Mouse (Mus musculus) left cerebral cortex, adult 8-10 months (tissue): ENCODE measurements around the gene Lcn8. TPM values are rescaled to one million over a fixed set of nuclear protein-coding genes. Genes with fewer than 3 reads are reported as not detected.

ENCODE experiments used
- DNase-seq, 2 experiments: peaks; one replicate each; pipeline ENCODE4 v3.0.0; 2022; ENCODE audit warnings: low spot score in 2 of 2
- total RNA-seq, 4 experiments: library from RNA; stranded (reverse); gene quantifications; 2 replicates each; pipeline ENCODE4 v1.2.4; 2022

Gene Lcn8
- total RNA-seq, result not detected

DNA sequence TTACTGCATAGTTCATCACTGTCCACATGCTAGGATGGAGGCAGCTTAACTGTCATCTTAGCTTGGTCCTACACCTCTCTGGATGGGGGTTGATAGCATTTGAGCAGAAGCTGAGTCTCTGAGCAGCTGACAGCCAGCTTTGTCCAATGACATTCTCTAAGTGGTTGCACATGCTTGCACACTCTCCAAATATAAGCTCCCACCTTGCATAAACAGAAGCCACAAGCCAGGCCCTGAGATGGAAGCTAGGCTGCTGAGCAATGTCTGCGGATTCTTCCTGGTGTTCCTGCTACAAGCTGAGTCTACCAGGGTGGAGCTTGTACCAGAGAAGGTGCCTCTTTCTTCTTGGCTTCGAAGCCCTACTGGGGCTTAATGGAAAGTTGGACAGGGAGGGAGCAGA lies at the start of gene Lcn8:
TSS of gene Lcn8 (plus strand) at position 219 of the 400 bp plus-strand sequence.
- no peak for DNase-seq

GRCm38 (mm10) chr2:25607761-25608622 lies 44.9 kb upstream of the Lcn8 start, which contains the start of gene Rabl6:
Rabl6 (minus strand) TSS chr2:25608521.
- peak; percentile 84 to 85 for DNase-seq

GRCm38 (mm10) chr2:25608671-25609070 lies 44.2 kb upstream of the Lcn8 start:
- DNase-seq, result no peak

GRCm38 (mm10) chr2:25616398-25616797 lies 36.5 kb upstream of the Lcn8 start:
- no peak for DNase-seq

DNA sequence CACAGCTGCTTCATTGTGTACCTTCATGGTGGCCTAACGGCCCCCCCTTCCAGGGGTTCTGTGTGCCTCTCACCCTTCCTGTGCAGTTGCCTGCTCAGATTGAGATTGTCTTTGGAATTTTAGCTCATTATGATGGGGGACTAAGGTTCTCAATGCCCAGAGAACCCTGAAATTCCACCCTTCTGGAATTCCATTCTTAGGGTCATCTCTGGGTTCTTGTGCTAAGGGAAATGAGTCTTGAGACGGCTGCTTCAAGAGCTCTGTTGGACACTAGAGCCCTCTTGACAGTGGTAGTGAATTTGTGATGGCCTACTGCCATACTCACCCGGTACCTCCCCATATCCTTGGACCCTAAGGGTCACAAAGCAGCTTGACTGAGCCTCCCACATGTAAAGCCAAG lies 35.3 kb upstream of the Lcn8 start, which contains the start of gene Ccdc183:
TSS of gene Ccdc183 (minus strand) at position 101 of the 400 bp plus-strand sequence.
- no peak for DNase-seq

DNA sequence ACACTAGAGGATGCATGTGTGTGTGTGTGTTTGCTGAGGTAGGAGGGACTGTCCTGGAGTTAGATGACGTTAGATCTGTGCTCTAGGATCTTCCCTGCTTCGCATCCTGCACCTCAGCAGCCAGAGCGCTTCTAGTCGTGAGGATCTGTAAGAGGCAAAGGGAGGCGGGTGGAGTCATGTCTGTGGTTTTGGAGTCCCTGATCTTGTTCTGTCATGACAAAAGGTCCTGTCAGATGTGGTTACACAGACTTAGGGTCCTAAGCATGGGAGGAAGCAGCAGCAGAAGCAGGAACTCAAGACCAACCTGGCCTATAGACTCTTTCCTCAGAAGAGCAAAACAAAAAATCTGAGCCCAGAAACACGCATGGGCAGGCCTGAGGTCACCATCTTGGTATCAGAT lies 32.5 kb upstream of the Lcn8 start:
- DNase-seq, result no peak

GRCm38 (mm10) chr2:25620852-25621228 lies 32.1 kb upstream of the Lcn8 start:
- DNase-seq, result no peak

DNA sequence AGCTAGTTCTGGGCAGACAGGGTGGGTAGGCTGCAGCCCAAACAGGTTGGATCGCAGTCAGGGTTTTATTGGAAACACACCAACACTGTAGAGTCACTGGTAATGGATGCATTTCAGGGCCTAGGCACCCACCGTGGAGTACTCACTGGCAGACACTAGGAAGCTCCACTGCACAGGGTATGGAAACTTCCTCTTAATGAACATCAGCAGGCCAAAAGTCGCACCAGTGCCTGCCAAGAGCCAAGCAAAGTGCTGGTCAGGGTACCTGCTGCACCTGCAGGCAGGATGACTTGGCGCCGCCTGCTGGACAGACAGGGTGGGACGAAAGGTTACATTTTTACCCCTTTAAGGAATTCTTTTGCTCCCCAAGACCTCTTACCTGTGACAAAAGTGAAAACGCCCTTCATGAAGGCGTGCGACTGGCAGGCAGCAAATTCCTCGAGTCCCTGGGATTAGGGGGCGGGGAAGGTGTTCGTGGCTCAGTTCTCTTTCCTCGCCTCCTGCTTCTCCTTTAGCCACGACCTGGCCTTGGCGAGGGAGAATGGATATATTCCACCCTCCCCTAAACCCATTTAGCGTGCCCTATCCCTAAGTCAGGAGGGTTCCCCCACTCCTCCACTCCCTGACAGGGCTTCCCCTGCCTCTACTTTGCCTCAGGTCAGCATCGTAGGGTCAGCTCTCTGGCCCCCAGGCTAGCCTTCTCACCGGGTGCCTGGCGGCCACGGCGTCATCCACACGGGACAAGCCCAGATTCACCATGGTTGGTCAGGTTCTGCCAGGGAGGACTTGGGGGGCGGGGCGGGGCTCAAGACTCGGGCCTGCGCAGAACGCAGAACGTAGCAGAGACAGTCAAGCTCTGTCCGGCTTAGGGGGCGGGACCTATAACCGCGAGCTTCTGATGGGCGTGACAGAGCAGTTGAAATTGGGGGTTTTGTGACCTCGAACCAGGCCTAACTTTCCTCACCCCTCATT lies 31.4 kb upstream of the Lcn8 start, which contains the start of gene Tmem141:
TSS of gene Tmem141 (minus strand) at position 777 of the 972 bp plus-strand sequence.
- DNase-seq, result peak; percentile 67 to 91

GRCm38 (mm10) chr2:25625986-25626385 lies 26.9 kb upstream of the Lcn8 start:
- no peak for DNase-seq

- DNase-seq, result no peak
Observed at GRCm38 (mm10) chr2:25627811-25628210, 25.1 kb upstream of the Lcn8 start, which contains the start of gene Fcna. Fcna (minus strand) TSS chr2:25628030.

GRCm38 (mm10) chr2:25628738-25629137 lies 24.2 kb upstream of the Lcn8 start:
- DNase-seq, result no peak

DNA sequence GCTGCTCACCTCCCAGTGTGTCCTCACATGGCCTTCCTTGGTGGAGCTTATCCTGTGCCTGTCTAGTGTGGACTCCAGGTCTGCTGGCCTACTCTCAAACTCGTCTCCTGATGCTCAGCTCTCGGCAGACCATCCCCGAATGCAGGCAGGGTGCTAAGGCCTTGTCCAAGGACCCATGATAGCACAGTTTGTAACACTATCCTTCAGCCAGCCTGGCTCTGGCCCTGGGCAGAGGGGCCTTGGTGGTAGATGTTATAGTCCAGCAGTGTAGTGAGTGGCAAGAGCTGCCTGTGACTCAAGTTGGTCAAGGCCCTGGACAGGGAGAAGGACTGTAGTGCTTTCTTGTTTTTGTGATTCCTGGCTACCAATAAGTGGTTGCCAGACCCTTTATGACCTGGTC lies 19.3 kb upstream of the Lcn8 start:
- no peak for DNase-seq

GRCm38 (mm10) chr2:25634046-25634445 lies 18.9 kb upstream of the Lcn8 start:
- no peak for DNase-seq

DNA sequence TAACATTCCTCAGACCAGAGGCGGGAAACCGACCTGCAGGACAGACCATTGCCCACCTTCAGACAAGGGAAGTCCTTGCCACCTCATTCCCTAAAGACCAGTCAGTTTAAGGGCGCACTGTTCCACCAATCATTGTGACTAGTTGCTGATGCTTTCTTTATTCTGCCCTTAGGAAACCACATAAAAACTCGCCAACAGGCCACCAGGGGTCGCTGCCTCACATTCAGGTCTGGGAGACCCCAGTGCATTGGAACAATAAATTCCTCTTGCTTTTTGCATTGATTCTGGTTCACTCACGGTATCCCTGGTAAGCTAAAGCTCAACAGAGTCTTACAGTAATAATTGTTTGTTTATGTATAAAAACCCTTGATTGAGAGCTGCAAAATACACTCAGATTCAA lies 13.0 kb upstream of the Lcn8 start:
- DNase-seq, result no peak

DNA sequence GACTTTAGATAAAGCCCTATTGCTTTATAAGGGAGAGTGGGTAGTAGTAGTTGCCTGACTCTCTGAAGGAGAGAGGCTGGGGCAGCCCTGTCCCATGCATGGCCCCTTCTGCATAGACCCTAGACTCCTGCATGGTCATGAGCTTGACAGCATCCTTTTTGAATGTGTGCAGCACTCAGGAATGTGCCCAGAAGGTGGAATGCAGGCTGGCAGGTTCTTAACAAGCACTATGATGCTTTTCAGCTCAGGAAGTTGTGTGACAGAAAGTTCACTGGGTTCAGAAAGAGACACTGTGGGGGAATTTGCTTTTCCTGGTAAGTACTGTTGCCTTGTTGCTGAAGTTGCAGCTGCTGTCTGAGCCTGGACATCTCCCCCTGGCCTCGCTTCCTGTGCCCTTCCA lies 1.6 kb downstream of the Lcn8 start:
- no peak for DNase-seq

DNA sequence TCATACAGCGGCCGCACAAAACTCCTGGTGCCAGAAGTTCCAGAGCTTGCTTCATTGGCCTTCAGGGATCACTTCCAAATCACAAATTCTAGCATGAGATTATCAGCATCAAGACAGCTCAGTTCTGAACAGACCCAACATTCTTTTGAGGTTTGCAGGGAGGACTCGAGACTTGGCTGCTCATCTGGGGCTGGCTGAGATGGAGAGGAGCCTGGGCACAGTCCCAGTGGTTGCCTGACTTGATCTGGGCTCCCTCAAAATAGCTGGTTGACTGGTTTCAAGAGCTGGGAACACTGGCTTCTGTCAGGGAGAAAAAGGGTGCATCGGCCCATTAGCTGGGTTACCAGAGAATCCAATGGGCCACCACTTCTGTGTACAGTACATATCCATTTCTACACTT lies 3.8 kb downstream of the Lcn8 start:
- no peak for DNase-seq

DNA sequence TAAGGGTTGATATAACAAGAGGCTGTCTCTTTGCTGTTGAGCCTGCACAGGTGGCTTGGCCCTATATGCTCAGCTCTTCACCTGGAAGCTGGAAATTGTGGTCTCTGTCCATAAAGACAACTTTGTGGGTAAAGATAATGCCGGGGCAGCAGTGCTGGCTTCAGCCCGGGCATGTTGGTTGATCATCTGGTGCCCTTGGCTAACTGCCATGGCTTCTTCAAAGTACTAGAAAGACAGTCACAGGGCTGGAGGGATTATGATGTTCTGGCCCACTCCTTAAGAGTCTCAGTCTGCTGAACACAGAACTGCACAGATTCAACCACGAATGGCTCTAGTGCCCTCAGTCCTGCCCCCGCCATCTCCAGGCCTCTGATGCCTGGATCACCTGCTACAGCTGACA lies 4.3 kb downstream of the Lcn8 start:
- no peak for DNase-seq

DNA sequence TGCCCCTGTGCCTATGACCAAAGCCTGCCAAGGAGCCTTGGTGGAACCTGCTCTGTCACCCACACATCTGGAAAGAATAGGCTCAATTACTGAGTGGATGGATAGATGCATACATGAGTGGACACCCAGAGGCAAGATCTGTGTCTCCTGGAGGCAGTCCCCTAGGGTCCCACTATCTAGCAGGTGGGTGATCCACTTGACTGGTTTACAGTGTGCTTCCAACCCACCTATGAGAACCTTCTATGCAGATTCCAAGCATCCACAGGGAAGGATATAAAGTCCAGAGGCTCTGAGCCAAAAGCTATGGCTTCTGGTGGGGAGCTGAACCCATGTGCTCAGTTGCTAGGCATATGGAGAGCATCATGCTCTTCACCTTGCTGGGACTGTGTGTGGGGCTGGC lies 4.7 kb downstream of the Lcn8 start, which contains the start of gene Lcn5:
TSS of gene Lcn5 (plus strand) at position 301 of the 400 bp plus-strand sequence.
- no peak for DNase-seq

- DNase-seq, result no peak
Observed at GRCm38 (mm10) chr2:25660279-25660678, 7.4 kb downstream of the Lcn8 start.

- no peak for DNase-seq
Observed at GRCm38 (mm10) chr2:25661245-25661970, 8.5 kb downstream of the Lcn8 start.

GRCm38 (mm10) chr2:25663511-25663910 lies 10.6 kb downstream of the Lcn8 start:
- peak in 1 of 2 experiments; percentile 19 for DNase-seq
